Mouse (Mus musculus): ENCODE measurements at regions not wholly inside any gene's neighbourhood (a gene's known extent, or its start where the extent isn't known, plus 50 kb on each side); places are given as distances from the start of the nearest gene placed in this dataset.

GRCm38 (mm10) chr1:28373351-28373750 lies 406.7 kb downstream of the Gm597 start:
- no peak for DNase-seq

- DNase-seq = no peak
Observed at GRCm38 (mm10) chr1:28349411-28349973, 430.6 kb downstream of the Gm597 start.

GRCm38 (mm10) chr1:28348572-28348971 lies 431.5 kb downstream of the Gm597 start:
- no peak for DNase-seq

GRCm38 (mm10) chr1:28340054-28340453 lies 440.0 kb downstream of the Gm597 start:
- DNase-seq = peak; percentile 87 to 92

GRCm38 (mm10) chr1:28334366-28334765 lies 445.7 kb downstream of the Gm597 start:
- no peak for DNase-seq

- peak; percentile 83 to 91 for DNase-seq
Observed at GRCm38 (mm10) chr1:28332031-28332430, 448.0 kb downstream of the Gm597 start.

GRCm38 (mm10) chr1:28328986-28329385 lies 451.1 kb downstream of the Gm597 start:
- DNase-seq = no peak

GRCm38 (mm10) chr1:28328539-28328938 lies 451.5 kb downstream of the Gm597 start:
- no peak for DNase-seq

GRCm38 (mm10) chr1:28324141-28324540 lies 455.9 kb downstream of the Gm597 start:
- peak; percentile 83 for DNase-seq

Data from cerebellum, postnatal 10 days (tissue).